9 mouse cellular contexts compared by ENCODE assay signal in the genomic region with DNA sequence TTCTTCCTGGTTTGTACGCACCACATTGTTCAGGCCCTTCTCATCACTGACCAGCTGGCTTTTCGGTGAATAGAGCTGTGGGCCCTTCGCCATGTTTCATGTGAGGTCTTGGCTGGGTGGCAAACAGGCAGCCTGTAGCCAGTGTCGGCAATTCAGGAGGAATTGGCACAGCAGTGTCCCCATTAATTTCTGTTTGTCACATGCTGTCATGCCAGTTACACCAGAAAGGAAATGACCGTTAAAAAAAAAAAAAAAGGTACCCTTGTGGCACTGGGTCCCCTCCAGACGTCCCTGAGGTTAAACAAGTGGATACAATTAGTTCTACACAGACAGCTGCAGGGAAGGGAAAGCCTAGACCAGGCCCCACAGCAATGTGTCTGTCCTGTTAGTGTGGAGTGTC.
DNase-seq lines count a peak whose midpoint lies in the region; ATAC-seq and TF ChIP-seq lines count a peak whose summit lies in the region.
"Had no signal": no experiment of that assay in that cellular context is flagged by ENCODE, and none has a peak within 500 bp of the region (broad histone marks: within the 10 kb centered on the region; RNA-seq: fewer than 3 reads in every experiment).

No protein-coding gene starts in this region.

- H3K27me3 ChIP-seq in lung, postnatal 0 days (replicated peaks; ENCODE audit: insufficient read depth, low read length) = no peaks in the 10 kb centered on the region
- H3K27me3 ChIP-seq in neural tube, embryonic 13.5 days = no peaks in the 10 kb centered on the region

- DNase-seq in cerebellum, adult 18-20 months = peak; percentile 17 to 25
- no peak for DNase-seq in cerebellum, adult 11 months
- DNase-seq in lung, postnatal 10 days = peak; percentile 14
- DNase-seq in lung, postnatal 0 days (ENCODE audit: low spot score) = no peak
- DNase-seq in cerebellum, postnatal 25 days = peak; percentile 63 to 77
- DNase-seq in T-cell, adult 2 months (ENCODE audit: low spot score) = no peak
- DNase-seq: lung, embryonic 14.5 days had no signal

- no peaks in the 10 kb centered on the region for H3K36me3 ChIP-seq in lung, postnatal 0 days (ENCODE audit: insufficient read depth, low read length)
- H3K36me3 ChIP-seq in neural tube, embryonic 13.5 days = no peaks in the 10 kb centered on the region

- H3K9me3 ChIP-seq in lung, postnatal 0 days (ENCODE audit: low read length) = no peaks in the 10 kb centered on the region
- no peaks in the 10 kb centered on the region for H3K9me3 ChIP-seq in neural tube, embryonic 13.5 days

- no peak for ATAC-seq in lung, postnatal 0 days
- peak; percentile 43; the same call in 1 of the 2 replicates for ATAC-seq in neural tube, embryonic 13.5 days (ENCODE audit: low read depth)
- ATAC-seq in monocyte, adult 5-6 weeks (replicated peaks; ENCODE audit: insufficient number of reproducible peaks, low FRiP score, low TSS enrichment, poor library complexity, severe bottlenecking) = no peak

- no peak for TF ChIP-seq EP300 in lung, postnatal 0 days (IDR thresholded peaks at IDR 0.05)

- H3K27ac ChIP-seq in lung, postnatal 0 days (ENCODE audit: low read length) = no peak overlapping the region
- H3K27ac ChIP-seq in neural tube, embryonic 13.5 days (replicated peaks) = no peak overlapping the region

- no peak overlapping the region for H3K4me3 ChIP-seq in lung, postnatal 0 days (ENCODE audit: low read depth, low read length)
- H3K4me3 ChIP-seq in neural tube, embryonic 13.5 days = no peak overlapping the region

- H3K9ac ChIP-seq in lung, postnatal 0 days (replicated peaks; ENCODE audit: low read depth) = no peak overlapping the region
- no peak overlapping the region for H3K9ac ChIP-seq in neural tube, embryonic 13.5 days
- H3K9ac ChIP-seq: lung, embryonic 14.5 days had no signal

- WGBS in lung, postnatal 0 days = 55% methylated on average over 6 of the region's 6 CpGs
- WGBS in neural tube, embryonic 13.5 days = 10% methylated on average over 6 of the region's 6 CpGs

- H3K4me2 ChIP-seq in lung, postnatal 0 days (replicated peaks; ENCODE audit: low read depth, low read length) = no peak overlapping the region
- H3K4me2 ChIP-seq in neural tube, embryonic 13.5 days = peak overlapping the region; percentile 13; the same call in 1 of the 2 replicates
- H3K4me2 ChIP-seq: lung, embryonic 14.5 days had no signal

- no peaks in the 10 kb centered on the region for H3K4me1 ChIP-seq in lung, postnatal 0 days (ENCODE audit: insufficient read depth, low read depth, low read length)
- peaks cover 19% of the 10 kb centered on the region for H3K4me1 ChIP-seq in neural tube, embryonic 13.5 days (replicated peaks)

- no peak for TF ChIP-seq CTCF in lung, postnatal 0 days (IDR thresholded peaks at IDR 0.05)

Comparison
In these comparisons a context has a peak if more than half of its experiments do, and no peak if none do; other contexts are left out.
1. DNase-seq: peak in cerebellum, adult 18-20 months (2 of 2), lung, postnatal 10 days (single experiment) and cerebellum, postnatal 25 days (2 of 2); none in cerebellum, adult 11 months (single experiment), lung, postnatal 0 days (single experiment) and T-cell, adult 2 months (single experiment).